Mouse (Mus musculus) kidney, postnatal 14 days (tissue): ENCODE data around the gene Cad.

Experiments used
- DNase-seq: peaks from one replicate; pipeline ENCODE4 v3.0.0; 2022; ENCODE audit warnings: mixed read lengths

Cad gene

DNA sequence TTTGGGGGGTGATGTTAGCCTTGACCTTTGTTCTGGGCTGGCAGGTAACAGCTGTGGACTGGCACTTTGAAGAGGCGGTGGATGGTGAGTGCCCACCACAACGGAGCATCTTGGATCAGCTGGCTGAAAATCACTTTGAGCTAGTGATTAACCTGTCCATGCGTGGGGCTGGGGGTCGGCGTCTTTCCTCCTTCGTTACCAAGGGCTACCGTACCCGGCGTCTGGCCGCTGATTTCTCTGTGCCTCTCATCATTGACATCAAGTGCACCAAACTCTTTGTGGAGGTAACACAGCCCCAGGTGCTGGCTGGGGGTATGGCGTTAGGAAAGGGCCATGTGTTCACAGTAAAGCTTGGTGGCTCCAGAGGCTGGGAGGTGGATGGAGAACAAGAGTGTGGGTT lies 17.2 kb downstream of the Cad start:
- no peak for DNase-seq

DNA sequence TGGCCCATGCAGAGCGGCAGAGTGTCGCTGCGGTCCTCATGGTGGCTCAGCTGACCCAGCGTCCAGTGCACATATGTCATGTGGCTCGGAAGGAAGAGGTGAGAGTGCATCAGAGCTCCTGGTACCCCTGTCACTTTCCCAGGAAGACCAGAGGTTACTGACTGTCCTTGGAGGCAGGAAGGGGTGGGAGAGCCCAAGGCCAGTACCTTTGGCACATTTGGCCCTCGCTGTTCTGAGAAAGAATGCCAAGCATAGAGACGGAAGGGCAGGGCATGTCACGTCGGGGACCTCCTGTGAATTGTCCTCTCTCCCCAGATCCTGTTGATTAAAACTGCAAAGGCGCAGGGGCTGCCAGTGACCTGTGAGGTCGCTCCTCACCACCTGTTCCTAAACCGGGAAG lies 18.6 kb downstream of the Cad start:
- DNase-seq = no peak

DNA sequence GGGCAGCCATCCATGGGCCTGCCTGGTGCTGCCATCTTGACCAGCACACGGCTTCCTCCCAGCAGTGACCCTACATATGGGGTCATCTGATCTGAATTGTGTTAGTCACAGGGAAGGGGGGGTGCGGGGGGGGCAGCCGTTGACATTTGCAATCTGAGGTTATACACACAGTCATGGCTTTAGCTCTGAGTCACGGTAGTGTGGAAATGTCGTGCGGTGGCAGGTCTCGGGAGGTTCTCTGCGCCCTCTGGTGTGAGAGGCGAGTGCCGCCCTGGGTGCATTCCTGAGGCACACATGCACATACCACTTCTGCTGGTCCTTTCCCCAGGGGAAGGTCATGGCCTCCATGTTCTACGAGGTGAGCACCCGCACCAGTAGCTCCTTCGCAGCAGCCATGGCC lies 21.8 kb downstream of the Cad start:
- DNase-seq = no peak

DNA sequence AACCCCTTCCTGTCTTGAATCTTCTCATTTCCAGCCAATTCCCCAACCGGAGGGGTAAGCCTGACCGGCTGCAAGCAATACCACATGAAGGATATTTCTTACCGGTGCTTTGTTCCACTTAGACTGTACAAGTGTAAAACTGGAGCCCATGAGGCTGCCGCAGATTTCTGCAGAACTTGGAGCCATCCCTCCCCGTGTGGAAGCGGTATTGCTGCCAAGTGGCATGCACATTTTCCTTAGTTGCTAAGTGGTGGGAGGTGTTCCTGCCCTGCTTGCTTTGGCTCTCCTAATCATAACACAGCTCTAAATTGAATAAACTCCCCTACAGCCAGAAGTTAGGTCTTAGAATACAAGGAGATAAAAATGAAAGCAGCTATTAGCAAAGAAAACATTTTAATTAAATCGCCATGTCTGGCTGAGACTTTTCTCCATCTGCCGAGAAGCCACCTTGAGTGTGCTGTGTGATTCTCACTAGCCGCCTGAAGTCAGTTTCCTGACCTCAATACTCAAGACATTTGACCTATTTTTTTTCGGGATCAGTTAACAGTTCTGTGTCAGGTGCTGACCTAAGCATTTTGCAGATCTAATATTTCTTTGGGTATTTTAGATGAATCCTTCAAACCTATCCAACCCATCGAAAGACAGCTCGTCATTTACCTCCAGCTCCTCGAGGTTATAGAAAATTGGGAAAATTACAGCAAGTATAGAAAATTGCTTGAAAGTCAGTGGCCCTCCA lies 25.6 kb downstream of the Cad start:
- no peak for DNase-seq

DNA sequence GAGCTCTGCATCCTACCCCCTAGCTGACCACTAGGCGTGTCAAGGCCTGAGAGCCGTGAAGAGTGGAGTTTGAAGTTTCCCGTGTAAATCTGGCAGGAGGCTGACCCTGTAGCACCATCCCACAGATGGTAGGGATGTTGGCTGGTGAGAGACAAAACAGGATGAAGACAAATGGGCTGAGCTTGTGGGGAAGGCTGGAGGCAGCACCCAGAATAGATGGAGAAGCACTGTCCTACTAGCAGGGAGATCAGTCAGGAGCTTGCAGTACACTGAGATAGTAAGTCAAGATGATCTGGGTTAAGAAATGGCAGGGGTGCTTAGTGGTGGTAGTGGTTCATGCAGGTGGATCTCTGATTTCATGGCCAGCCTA lies 26.2 kb downstream of the Cad start:
- DNase-seq = no peak

DNA sequence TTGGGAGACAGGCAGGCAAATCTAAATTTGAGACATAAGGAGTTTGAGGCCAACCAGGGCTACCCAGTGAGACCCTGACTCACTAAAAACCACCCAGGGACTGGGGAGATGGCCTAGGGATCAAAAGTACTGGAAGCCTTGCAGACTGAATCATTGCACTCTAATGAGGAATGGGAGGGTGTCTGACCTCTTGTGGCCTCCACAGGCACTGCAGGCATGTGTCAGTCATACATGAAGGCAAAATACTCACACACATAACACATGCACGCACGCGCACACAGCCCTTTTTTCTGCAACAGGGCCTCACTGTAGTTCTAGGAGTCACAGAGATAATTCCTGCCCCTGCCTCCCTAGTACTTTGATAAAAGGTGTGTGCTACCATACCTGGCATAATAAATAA lies 26.8 kb downstream of the Cad start:
- peak; percentile 49 for DNase-seq

DNA sequence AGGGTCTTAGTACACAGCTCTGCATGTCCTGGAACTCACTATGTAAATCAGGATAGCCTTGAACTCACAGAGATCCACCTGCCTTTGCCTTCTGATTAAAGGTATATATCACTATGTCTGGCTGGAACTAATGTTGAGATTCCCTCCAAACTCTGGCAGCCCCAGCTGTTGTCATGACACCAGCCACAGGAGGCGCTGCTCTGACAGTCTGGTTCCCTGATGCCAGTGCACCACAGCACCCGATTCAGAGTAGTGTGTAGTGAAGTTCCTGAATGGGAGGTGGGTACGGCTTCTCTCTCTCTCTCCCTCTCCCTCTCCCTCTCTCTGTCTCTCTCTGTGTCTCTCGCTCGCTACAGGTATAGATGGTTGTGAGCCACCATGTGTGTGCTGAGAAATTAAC lies 27.8 kb downstream of the Cad start:
- peak; percentile 66 for DNase-seq

DNA sequence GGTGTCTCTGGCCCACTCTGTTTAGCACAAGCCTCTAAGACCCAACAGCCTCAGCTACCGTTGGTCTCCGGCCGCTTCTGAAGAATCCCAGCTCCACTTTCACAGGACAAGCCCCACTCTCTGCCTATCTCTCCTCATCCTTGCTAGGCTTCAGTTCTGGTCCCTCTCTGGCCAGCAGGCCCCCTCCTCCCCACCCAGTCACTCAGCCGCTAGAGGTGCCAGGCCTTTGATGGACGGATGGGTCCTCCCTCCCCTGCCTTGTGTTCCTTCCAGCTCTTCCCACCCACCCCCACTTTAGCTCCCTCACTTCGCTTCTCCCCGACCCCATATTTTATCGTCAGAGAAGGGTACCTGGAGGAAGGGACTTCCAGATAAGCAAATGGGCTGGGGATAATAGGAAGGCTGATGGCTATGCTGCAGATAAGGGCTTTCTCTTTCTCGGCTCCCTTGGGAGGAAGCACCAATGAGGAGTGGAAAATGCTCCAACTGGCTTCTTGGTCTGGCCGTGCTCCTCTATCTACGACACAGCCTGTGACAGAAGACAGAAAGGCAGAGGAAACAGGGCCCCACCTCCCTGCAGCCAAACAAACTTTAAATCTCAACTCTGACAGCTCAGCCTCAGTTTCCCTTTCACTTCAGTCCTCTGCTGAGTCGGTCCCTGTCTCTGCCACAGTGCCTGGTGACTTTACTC lies 28.5 kb downstream of the Cad start:
- peak; percentile 51 for DNase-seq

DNA sequence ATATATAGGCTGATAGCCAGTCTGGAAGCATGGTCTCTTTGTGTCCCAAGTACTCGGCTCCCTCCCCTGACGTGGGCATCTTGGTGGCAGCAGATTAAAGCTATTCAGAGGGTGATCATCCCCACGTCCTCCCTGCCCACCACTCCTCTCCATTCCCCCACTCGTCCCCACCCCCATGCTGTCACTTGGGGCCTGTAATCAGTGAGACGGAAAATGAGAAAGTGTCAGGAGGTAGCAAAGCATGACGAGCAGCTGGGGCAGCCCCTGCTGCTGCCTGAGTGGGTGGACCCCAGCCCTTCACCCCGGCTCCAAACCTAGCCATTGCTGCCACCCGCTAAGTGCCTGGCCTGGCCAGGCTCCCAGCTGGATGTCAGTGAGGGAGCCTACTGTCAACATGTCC lies 29.4 kb downstream of the Cad start:
- DNase-seq = no peak

DNA sequence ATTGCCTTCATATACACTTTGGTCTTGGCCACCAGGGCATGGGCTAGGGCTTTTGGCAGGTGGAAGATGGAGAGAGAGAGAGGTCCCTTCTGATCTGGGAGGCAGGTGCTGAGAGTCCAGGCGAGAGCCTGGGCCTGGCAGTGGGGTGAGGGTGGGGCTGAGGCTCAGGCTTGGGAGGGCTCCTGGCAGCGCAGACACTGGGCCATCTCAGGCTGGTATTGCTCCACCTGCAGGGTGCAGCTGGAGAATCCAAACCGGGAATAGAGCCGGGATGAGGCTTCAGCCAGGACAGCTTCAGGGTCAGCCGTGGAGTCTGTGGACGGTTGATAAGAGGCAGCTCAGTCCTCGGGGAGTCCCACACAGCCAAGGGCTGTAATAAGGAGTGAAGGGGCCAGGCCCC lies 32.0 kb downstream of the Cad start:
- DNase-seq = no peak

DNA sequence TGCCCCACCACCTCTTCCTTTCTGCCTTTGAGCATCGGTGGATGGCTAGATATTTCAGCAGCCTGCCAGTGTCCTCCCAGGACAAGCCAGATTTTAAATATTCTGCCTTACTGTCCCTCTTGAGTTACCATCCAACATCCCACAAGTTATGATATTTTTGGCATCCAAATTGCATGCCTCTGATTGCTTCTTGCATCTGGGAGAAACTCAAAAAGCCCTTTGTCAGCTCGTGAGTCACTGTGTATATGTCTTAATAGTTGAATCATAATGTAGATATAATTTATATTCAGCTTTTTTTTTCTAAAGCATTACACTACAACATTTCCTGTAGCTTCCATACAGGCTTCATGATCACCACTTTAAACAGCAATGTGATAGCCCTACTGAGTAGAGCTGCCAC lies 32.6 kb downstream of the Cad start:
- DNase-seq = no peak

DNA sequence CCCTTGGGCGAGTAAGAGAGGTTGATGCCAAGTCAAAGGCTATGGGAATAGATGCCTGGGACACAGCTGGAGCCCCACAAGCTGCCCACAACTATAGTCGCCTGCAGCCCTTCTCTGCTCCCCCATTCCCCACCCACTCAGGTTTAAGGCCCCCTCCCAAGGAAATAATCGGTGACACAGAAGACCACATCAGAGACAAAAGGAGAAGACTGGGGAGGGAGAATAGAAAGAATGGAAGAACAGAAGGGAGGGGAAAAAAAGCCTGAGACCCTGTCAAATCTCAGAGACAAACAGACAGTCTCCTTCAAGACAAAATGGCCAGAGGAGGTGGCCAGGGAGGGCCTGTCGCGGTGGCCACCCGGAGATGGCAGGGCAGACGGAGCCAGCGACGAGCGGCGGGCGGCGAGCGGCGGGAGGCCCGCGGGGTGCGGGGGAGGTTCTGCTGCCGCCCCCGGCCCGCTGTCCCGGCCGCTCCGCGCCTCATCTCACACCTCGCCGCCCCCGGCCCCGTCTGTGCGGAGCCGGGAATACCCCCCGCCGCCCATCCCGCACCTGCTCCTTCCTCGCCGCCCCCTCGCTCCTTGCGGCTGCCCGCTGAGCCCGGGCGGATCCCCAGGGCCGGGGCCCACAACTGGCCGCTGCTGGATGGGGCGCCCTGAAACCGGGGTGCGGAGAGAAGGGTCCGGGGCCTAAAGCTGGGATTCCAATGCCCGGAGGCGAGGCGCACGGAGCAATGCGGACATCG lies 37.8 kb downstream of the Cad start:
- DNase-seq = no peak

DNA sequence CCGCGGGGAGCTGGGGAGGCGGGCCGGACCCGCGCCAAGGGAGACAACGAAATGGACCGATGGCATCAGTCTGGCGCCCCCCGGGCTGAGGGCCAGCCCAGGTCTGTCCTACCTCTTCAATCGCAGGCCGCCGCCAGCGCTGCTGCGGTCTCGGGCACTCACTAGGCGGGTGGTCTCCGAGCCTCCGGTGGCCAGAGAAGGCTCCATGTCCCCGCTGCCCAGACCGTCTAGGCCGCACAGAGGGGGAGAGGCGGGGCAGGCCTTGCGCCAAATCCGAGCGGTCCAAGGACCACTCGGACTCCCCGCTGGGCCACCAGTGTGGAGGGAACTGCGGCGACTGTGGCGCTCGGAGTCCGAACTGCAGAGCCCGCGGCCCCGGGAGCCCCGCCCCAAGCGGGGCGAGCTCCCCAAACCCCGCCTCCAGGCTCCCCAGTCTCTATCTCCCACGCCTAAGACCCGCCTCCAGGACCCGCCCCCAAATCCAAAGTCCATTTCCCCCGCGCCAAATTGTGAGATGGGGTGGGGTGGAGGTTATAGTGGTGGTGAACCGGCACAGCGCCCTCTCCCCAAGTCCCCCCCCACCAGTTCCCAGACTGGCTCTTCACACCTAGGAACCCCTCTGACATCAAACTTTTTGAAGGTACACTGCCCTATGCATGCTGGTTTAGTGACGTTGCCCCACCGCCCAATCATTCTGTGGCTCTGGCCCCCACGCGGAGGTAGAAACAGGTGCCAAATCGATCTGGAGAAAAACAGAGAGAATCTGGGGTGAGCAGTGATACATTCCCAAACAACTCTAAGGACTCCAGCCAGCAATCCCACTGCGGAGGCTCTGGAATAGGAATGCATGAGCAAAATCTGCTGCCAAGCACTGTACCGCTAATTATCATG lies 38.8 kb downstream of the Cad start:
- DNase-seq = peak; percentile 75

DNA sequence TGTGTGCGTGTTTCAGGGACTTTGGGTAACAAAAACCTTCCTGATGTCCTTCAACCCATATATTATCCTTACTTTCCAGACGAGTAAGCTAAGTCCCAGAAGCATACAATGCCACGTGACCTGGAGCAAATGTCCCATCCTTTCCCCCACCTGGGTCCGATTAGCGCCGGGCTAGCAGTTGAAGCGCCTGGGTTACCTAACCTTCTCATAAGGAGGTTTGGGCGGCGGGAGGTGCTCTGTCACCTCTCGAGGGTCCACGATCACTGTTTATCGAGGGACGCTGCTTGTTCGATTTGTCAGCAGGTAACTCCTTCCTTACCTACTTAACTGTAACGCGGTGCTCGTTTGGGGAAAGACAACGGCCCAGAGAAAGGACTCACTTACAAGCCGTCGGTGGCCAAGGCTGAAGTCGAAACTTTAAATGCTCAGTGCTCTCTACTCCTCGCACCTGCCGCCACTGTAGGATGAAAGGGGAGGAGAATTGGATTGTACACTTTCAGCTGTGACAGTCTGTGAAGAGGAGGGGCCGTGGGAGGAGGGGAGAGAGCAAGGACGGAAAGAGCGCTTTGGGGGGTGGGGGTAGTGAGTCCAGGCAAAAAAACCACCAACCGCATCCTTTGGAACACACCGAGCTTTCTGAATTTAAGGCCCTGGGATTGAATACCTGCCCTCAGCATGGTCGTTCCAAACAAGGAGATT lies 39.7 kb downstream of the Cad start:
- DNase-seq = no peak

DNA sequence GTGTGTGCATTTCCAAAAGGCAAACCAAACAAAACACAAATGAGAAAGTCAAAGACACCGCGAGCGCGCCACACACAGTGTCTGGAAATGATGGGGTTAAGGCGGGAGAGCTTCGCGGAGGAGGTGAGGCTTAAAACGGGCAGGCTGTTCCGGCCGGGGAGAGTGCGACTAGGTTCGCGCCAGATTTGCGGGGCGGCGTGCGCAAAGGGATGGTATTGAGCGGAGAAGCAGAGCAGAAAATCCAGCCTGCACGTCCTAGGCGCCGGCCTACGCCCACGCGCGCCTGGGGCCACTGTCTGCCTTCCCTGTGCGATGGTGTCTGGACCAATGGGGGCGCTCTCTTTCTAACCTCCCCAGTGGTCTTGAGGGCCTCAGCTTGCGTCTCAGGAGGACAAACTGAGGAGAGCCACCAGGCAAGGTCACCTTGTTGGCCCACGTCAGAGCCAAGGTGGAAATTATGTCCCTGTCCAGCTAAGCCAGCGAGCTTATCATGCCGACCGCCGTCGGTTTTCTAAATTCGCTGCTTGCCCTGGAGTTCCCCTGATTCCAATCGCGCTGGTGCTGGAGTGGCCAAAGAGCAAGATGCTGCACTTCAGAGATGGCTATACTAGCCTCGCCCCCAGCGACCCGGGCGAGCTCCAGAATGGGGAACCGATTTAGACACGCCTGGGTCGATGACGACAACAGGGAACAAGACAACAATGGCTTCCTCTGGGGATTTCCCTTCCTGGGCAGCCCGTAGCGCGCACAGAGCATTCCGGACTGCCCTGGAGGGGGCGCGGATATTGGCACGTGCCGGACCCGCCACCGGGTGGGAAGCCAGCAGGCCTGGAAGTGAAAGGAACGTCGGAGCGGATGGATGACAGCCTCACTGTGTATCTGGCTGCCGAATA lies 40.5 kb downstream of the Cad start:
- peak; percentile 60 for DNase-seq

DNA sequence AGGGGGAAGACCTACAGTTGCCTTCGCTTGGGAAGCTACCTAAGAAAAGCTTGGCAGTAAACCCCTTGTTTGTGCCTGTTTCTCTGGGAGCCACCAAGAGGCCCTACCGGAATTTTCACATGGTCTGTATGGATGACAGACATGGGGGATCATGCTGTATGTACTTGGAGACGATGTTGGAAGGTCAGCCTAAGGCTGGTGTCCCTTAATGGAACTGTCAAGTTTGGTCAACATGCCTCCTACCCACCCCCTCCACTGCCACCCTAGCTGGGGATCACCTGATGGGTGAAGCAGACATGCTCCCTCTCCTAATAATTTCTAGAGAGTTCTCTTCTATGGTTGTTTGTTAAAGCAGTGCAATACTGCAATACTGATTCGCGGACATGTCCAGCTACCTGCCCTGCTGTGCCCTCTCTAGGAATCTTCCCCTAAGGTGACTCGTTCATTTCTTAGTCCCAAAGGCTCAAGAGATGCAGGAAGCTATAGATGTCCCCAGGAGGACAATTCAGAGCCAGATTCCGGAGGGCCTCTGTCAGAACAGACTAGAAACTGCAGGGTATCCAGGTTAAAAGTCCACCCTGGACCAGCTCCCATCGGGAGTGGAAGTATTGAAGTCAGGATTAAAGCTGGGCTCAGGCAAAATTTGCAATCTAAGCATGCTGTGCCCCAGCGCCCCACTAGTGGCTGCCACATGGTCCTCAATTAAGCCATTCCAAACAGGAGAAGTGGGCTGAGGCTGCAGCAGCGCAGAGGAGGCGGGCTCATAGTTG lies 41.3 kb downstream of the Cad start:
- no peak for DNase-seq

DNA sequence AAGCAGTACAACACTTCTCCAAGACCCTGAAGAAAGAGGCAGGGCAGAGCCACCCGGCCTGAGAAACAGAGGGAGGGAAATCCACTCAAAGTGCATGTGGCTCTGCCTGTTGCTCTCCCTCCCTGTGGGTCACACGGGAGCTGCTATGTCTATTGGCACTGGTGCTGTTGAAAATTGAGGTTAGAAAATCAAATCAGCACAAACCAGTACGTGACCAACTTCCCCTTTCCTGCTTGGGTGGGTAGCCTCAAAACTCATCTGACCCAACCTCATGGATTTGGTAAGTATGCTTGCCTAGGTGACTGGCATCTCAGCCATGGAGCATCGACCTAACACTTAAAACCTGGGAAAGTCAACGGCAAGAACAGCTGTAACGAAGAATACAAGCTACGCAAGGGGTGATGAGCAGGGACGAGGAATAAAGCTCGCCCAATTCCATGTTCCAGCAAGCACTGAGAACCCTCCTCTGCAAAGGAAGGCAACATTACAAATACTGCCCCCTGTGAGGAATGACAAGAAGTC lies 51.3 kb downstream of the Cad start, which contains the start of gene Dnajc5g:
Dnajc5g (plus strand) TSS at position 472 of the 522 bp plus-strand sequence.
- no peak for DNase-seq

DNA sequence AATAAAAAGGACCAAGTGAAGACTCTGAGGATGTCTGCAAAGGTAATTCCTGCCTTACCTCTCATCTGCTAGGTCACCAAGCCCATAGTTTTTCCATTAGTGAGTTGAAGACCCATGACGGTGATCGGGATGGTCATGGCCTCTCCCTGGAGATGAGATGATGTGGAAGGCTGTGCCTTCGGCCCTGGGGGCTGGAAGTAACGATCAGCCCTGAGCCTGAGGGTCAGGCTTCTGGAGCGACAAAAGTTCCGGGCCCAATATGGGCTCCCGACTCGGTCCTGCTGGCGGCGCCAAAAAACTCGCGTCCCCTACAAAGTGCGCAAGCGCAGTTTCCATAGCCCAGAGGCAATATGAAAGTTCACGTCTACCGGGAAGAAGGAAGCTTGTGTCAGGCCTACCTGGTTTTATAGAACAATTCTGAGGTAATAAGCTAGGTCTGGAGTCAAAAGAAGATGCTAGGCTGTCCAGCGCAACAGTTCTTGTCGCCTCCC lies 53.5 kb downstream of the Cad start, which contains the start of gene Slc30a3:
Slc30a3 (minus strand) TSS at position 238 of the 491 bp plus-strand sequence.
- DNase-seq = no peak

DNA sequence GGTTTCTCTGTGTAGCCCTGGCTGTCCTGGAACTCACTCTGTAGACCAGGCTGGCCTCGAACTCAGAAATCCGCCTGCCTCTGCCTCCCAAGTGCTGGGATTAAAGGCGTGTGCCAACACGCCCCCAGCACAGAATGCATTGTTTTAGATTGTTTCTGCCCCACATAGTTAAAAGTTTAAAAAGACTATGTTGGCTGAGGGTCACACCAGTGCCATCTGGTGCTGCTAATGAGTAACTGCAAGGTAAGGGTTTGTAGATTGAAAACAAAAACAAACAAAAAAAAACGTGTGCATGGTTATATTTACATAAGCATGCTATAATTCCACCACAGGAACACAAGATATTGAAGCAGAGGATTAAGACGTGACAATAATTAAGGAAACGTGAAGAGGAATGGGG lies 56.2 kb downstream of the Cad start:
- peak; percentile 14 for DNase-seq

DNA sequence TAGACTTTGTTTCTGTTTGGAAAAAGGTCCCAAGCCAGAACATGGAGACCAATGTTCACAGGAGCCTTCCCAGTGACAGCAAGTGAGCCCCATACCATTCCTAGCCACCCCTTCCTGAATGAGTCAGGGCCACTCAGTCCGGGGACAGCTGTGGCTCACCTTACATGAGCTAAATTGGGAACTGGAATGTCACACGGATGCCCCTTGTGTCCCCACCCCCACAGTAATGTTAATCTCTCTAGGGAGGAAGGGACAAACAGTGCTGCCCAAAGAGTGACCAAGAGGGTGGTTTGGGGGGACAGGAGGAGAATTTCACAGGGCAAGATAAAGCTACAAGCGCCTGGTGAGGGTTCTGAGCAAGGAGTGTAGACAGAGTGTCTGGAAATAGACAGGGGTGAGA lies 61.8 kb downstream of the Cad start, which contains the start of gene Trim54:
Trim54 (plus strand) TSS at position 359 of the 400 bp plus-strand sequence.
- DNase-seq = no peak
